Mouse (Mus musculus): Measurements from ENCODE around the gene Gm47791. TPM values are rescaled to one million over a fixed set of nuclear protein-coding genes. Genes with fewer than 3 reads are reported as not detected.
A peak's percentile ranks its signal among the peaks of the same experiment; 100 is the strongest.

Gm47791 gene
- polyA plus RNA-seq, 1 experiment from 2014 or later = not detected

DNA sequence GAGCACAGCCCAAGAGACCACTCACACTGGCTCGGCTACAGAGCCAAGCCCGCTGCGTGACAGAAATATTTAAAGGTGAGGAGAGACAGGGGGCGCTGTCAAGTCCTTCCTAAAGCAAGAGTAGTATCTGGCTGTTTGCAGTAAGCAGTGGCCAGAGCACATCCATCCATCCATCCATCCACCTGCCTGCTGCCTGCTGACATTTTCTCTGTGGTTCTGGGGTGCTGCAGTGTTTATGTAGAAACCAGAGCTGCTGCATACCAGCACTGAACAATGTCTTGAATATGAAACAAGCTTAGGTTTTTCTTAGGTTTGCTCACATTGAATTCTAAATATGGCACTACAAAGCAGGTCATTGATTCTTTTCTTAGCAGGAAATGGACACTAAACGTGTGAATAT is 2.2 kb upstream of the Gm47791 start:
- Histone ChIP-seq H3K9me3 (ENCODE audit: control insufficient read depth, low read length) (no peaks in the 10 kb centered on the region), H3K36me3 (ENCODE audit: control insufficient read depth, insufficient read depth, low read length) (no peaks in the 10 kb centered on the region), H3K27ac (ENCODE audit: low read depth, low read length) (no peak overlapping the region), H3K4me2 (replicated peaks; ENCODE audit: low read depth, low read length) (no peak overlapping the region), H3K27me3 (ENCODE audit: control insufficient read depth, insufficient read depth, low read length) (no peaks in the 10 kb centered on the region), H3K4me3 (ENCODE audit: low read length) (no peak overlapping the region), H3K9ac (ENCODE audit: low read depth, low read length) (no peak overlapping the region), H3K4me1 (ENCODE audit: control insufficient read depth, insufficient read depth, low read length) (no peaks in the 10 kb centered on the region)
- ATAC-seq (ENCODE audit: low FRiP score, low TSS enrichment) = no peak
- WGBS = 76% methylated on average over 5 of the region's 5 CpGs

DNA sequence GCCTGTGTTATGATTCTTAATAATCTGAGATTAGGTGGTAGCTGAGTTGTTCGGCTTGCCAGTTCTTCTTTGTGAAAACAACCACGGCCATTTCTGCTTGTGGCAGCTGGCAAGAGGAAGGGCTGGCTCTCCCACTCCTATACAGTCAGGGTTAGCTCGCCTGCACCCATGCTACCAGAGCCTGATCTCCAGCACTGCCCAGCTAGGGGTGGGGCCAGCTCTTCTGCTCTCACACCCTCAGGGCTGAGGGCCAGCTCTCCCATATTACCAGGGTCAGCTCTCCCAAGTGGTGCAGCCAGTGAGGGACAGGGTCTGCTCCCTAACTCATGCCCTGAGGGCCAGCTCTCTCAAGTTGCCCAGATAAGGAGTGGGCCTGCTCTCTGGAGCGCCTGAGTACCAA is 1.4 kb upstream of the Gm47791 start:
- ATAC-seq (ENCODE audit: low FRiP score, low TSS enrichment) = 0 out of 2 replicates have a peak, but pooled peaks have one; percentile 57
- H3K4me2 ChIP-seq (replicated peaks; ENCODE audit: low read depth, low read length) = no peak overlapping the region
- H3K27ac ChIP-seq (ENCODE audit: low read depth, low read length) = no peak overlapping the region
- WGBS = 86% methylated on average over 4 of the region's 4 CpGs
- no peaks in the 10 kb centered on the region for H3K36me3 ChIP-seq (ENCODE audit: control insufficient read depth, insufficient read depth, low read length)
- H3K27me3 ChIP-seq (ENCODE audit: control insufficient read depth, insufficient read depth, low read length) = no peaks in the 10 kb centered on the region
- no peak overlapping the region for H3K4me3 ChIP-seq (ENCODE audit: low read length)
- no peak overlapping the region for H3K9ac ChIP-seq (ENCODE audit: low read depth, low read length)
- no peaks in the 10 kb centered on the region for H3K9me3 ChIP-seq (ENCODE audit: control insufficient read depth, low read length)
- H3K4me1 ChIP-seq (ENCODE audit: control insufficient read depth, insufficient read depth, low read length) = no peaks in the 10 kb centered on the region

DNA sequence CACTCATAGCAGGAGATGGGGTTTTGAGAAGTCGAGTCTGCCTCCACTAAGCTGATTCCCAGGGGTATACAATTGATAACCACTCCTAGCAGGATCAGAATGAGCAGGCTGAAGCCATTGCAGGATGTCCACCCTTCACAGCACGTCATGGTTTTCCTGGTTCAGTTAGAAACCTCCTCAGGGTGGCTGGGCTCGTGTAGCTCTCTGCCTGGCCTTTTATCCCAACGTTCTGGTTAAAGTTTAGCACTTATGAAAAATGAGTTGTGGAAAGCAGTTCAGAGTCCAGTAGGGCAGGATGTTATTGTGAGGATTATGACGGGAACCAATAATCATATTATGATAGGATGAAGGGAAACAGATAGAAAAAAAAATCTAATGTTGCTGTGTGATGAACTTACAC is 2.8 kb downstream of the Gm47791 start, which contains the start of gene Tm4sf20:
TSS of gene Tm4sf20 (minus strand) at position 193 of the 400 bp plus-strand sequence.
- H3K36me3 ChIP-seq (ENCODE audit: control insufficient read depth, insufficient read depth, low read length) = no peaks in the 10 kb centered on the region
- 57% methylated on average over 5 of the region's 5 CpGs for WGBS
- ATAC-seq (ENCODE audit: low FRiP score, low TSS enrichment) = no peak
- 0 out of 2 replicates have a peak within 1 kb of the TSS, but pooled peaks have one; percentile 8 for H3K4me2 ChIP-seq (replicated peaks; ENCODE audit: low read depth, low read length)
- no peak within 1 kb of the TSS for H3K4me3 ChIP-seq (ENCODE audit: low read length)
- no peak within 1 kb of the TSS for H3K9ac ChIP-seq (ENCODE audit: low read depth, low read length)
- H3K9me3 ChIP-seq (ENCODE audit: control insufficient read depth, low read length) = no peaks in the 10 kb centered on the region
- no peak within 1 kb of the TSS; the same call in 1 of the 2 replicates for H3K27ac ChIP-seq (ENCODE audit: low read depth, low read length)
- no peaks in the 10 kb centered on the region for H3K27me3 ChIP-seq (ENCODE audit: control insufficient read depth, insufficient read depth, low read length)
- no peaks in the 10 kb centered on the region for H3K4me1 ChIP-seq (ENCODE audit: control insufficient read depth, insufficient read depth, low read length)

DNA sequence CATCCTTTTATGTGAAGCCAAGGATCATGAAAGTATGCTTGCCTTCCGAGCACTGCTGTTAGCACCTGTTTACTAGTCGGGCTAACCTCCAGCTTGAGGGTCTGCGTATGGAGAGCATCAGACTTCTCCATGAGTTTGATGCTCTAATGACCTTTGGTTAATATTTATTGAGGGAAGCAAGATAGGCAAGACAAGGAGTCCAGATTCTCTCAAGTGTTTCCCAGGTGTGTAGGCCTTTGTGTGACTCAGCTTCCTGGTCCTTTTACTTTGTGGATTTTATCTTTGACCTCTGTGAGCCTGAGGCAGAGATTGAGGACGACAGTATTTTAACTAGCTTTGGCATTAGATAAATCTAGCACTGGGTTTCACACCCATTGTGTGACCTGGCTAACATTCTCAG is 4.4 kb downstream of the Gm47791 start:
- Histone ChIP-seq H3K9ac (ENCODE audit: low read depth, low read length) (no peak overlapping the region), H3K27ac (ENCODE audit: low read depth, low read length) (peak overlapping the region; percentile 17; the same call in 1 of the 2 replicates), H3K4me3 (ENCODE audit: low read length) (no peak overlapping the region), H3K4me1 (ENCODE audit: control insufficient read depth, insufficient read depth, low read length) (no peaks in the 10 kb centered on the region), H3K27me3 (ENCODE audit: control insufficient read depth, insufficient read depth, low read length) (no peaks in the 10 kb centered on the region), H3K36me3 (ENCODE audit: control insufficient read depth, insufficient read depth, low read length) (peaks cover 5% of the 10 kb centered on the region; the same call in 1 of the 2 replicates), H3K4me2 (replicated peaks; ENCODE audit: low read depth, low read length) (no peak overlapping the region), H3K9me3 (ENCODE audit: control insufficient read depth, low read length) (no peaks in the 10 kb centered on the region)
- 54% methylated on average over 4 of the region's 4 CpGs for whole genome bisulfite sequencing
- ATAC-seq (ENCODE audit: low FRiP score, low TSS enrichment) = peak; percentile 43; the same call in 1 of the 2 replicates

DNA sequence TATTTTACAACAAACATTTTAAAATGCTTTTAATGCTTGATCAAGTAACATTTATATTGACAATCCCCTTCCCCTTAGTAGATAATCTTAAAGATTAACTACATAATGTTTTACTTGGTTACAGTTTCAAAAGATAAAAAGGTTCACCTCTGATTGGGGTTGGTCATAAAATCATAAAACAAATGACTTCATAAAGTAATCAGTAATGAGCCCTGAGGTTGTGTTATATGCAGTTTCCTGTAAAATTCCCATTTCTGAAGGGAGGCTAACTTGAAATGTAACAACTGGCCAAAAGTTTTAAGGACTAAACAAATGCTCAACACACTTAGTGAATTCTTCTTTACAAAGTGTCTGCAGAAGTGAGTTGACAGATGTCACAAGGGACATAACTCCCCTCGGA is 4.8 kb downstream of the Gm47791 start:
- Histone ChIP-seq H3K27me3 (ENCODE audit: control insufficient read depth, insufficient read depth, low read length) (no peaks in the 10 kb centered on the region), H3K27ac (ENCODE audit: low read depth, low read length) (peak overlapping the region; percentile 17; the same call in 1 of the 2 replicates), H3K9ac (ENCODE audit: low read depth, low read length) (no peak overlapping the region), H3K9me3 (ENCODE audit: control insufficient read depth, low read length) (no peaks in the 10 kb centered on the region), H3K4me2 (replicated peaks; ENCODE audit: low read depth, low read length) (no peak overlapping the region), H3K4me1 (ENCODE audit: control insufficient read depth, insufficient read depth, low read length) (no peaks in the 10 kb centered on the region), H3K36me3 (ENCODE audit: control insufficient read depth, insufficient read depth, low read length) (peaks cover 5% of the 10 kb centered on the region; the same call in 1 of the 2 replicates), H3K4me3 (ENCODE audit: low read length) (no peak overlapping the region)
- ATAC-seq (ENCODE audit: low FRiP score, low TSS enrichment) = no peak
- 38% methylated on average over 1 of the region's 1 CpGs for WGBS

DNA sequence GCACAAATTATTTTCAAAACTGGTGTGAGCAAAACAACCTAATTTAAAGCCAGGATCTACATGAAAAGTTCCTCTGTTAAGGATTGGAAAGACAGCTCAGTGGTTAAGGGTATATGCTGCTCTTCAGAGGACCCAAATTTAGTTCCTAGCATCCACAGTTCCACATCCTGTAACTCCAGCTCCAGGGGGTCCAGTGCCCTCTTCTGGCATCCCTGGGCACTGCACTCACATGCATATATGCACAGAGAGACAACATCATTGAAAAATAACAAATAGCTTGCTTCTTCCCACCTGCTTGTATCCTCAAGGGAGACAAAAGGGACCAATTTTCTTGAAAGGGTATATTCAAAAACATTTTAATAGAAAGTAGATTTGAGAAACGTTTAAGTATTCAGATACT is 8.8 kb downstream of the Gm47791 start:
- H3K4me2 ChIP-seq (replicated peaks; ENCODE audit: low read depth, low read length) = no peak overlapping the region
- no peaks in the 10 kb centered on the region for H3K9me3 ChIP-seq (ENCODE audit: control insufficient read depth, low read length)
- no peak overlapping the region for H3K4me3 ChIP-seq (ENCODE audit: low read length)
- no peaks in the 10 kb centered on the region for H3K4me1 ChIP-seq (ENCODE audit: control insufficient read depth, insufficient read depth, low read length)
- peaks cover 5% of the 10 kb centered on the region; the same call in 1 of the 2 replicates for H3K36me3 ChIP-seq (ENCODE audit: control insufficient read depth, insufficient read depth, low read length)
- no peak overlapping the region for H3K9ac ChIP-seq (ENCODE audit: low read depth, low read length)
- no peaks in the 10 kb centered on the region for H3K27me3 ChIP-seq (ENCODE audit: control insufficient read depth, insufficient read depth, low read length)
- H3K27ac ChIP-seq (ENCODE audit: low read depth, low read length) = no peak overlapping the region
- WGBS = 91% methylated on average over 1 of the region's 1 CpGs
- no peak for ATAC-seq (ENCODE audit: low FRiP score, low TSS enrichment)

DNA sequence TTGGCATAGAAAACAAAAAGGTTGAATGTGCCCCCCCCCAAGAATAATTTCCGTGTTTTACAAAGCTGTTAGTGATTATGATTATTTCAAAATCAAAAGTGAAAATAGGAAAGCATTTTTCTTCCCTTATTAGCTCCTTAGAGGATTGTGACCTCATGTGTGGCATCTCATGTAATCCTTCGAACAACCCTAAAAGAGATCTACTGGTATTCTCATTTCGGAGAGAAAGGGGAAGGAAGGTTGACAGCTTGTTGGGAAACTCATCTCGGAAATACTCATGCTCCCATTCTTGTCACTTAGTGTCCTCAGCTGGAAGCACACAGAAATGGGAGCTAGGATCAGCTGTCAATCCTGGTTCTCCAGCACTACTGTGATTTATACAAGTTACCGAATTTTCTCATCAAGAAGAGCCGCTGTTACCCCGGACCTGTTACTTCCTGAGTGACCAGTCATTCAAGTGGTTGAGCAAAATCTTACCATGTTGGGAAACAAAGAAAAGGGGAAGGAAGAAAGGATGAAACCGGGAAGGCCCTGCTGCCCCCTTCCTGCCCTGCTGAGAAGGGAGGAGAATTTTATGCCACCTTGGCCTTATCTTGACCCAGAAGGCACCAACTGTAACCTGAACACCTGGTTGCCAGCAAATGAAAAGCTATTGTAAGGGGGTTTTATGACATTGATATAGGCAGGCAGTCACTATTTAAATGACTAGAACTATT is 9.4 kb downstream of the Gm47791 start:
- Histone ChIP-seq H3K4me1 (ENCODE audit: control insufficient read depth, insufficient read depth, low read length) (no peaks in the 10 kb centered on the region), H3K4me2 (replicated peaks; ENCODE audit: low read depth, low read length) (no peak overlapping the region), H3K36me3 (ENCODE audit: control insufficient read depth, insufficient read depth, low read length) (peaks cover 5% of the 10 kb centered on the region; the same call in 1 of the 2 replicates), H3K9ac (ENCODE audit: low read depth, low read length) (no peak overlapping the region), H3K27ac (ENCODE audit: low read depth, low read length) (no peak overlapping the region), H3K4me3 (ENCODE audit: low read length) (no peak overlapping the region), H3K27me3 (ENCODE audit: control insufficient read depth, insufficient read depth, low read length) (no peaks in the 10 kb centered on the region), H3K9me3 (ENCODE audit: control insufficient read depth, low read length) (no peaks in the 10 kb centered on the region)
- 88% methylated on average over 8 of the region's 8 CpGs for WGBS
- no peak for ATAC-seq (ENCODE audit: low FRiP score, low TSS enrichment)

DNA sequence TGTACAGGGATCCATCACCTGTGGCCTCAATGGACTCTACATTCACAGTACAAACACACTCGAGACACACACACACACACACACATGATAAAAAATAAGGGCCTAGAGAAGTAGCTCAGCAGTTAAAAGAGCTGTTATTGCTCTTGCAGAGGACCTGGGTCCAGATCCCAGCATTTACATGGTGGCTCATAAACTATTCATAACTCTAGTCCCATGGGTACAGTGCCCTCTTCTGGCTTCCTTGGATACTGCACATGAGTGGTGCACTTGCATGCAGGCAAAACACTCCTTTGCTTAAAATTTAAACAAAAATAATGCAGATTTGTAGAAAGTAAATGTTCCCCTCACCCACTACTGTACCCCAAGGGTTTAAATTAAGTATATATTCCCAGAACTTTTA is 11.5 kb downstream of the Gm47791 start:
- Histone ChIP-seq H3K4me1 (ENCODE audit: control insufficient read depth, insufficient read depth, low read length) (no peaks in the 10 kb centered on the region), H3K27ac (ENCODE audit: low read depth, low read length) (no peak overlapping the region), H3K4me2 (replicated peaks; ENCODE audit: low read depth, low read length) (no peak overlapping the region), H3K36me3 (ENCODE audit: control insufficient read depth, insufficient read depth, low read length) (peaks cover 20% of the 10 kb centered on the region), H3K9me3 (ENCODE audit: control insufficient read depth, low read length) (no peaks in the 10 kb centered on the region), H3K4me3 (ENCODE audit: low read length) (no peak overlapping the region), H3K9ac (ENCODE audit: low read depth, low read length) (no peak overlapping the region), H3K27me3 (ENCODE audit: control insufficient read depth, insufficient read depth, low read length) (no peaks in the 10 kb centered on the region)
- WGBS = 96% methylated on average over 1 of the region's 1 CpGs
- ATAC-seq (ENCODE audit: low FRiP score, low TSS enrichment) = no peak

DNA sequence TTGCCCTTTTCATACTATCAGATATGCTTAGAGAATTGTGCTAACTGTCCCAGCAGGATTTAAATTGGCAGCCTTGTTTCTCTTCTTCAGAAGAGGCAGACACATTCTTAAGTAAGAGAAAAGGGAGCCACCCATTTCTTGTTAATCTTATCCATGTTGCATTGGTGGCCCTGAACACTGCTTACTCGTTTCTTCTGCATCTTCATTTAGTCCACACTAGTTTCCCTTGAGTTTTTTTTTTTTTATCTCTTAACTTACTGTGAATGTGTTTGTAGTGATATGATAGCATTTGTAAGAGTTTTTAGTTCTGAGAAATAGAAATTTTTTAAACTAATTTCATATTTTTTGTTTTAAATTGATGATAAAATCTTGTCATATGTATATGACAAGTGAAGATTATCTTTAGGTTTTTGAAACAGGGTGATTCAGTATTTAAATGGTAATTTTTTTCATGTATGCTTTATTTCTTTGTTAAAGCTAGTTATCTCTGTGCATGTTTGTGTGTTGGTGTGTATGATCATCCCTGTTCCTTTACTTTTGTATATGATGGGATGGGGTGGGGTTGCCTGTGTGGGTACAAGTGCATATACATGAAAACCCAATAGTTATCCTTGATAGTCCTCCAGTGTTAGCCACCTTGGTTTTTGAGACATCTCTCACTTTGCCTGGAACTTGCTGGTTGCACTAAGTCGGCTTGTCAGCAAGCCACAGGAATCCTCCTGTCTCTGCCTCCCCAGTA is 23.2 kb downstream of the Gm47791 start:
- no peak overlapping the region for H3K9ac ChIP-seq (ENCODE audit: low read depth, low read length)
- ATAC-seq (ENCODE audit: low FRiP score, low TSS enrichment) = no peak
- no peak overlapping the region for H3K27ac ChIP-seq (ENCODE audit: low read depth, low read length)
- no peaks in the 10 kb centered on the region for H3K9me3 ChIP-seq (ENCODE audit: control insufficient read depth, low read length)
- H3K4me3 ChIP-seq (ENCODE audit: low read length) = no peak overlapping the region
- WGBS = 84% methylated on average over 2 of the region's 2 CpGs
- H3K4me1 ChIP-seq (ENCODE audit: control insufficient read depth, insufficient read depth, low read length) = 0 out of 2 replicates have a peak, but pooled peaks cover 3% of the 10 kb centered on the region
- H3K4me2 ChIP-seq (replicated peaks; ENCODE audit: low read depth, low read length) = no peak overlapping the region
- H3K27me3 ChIP-seq (ENCODE audit: control insufficient read depth, insufficient read depth, low read length) = no peaks in the 10 kb centered on the region
- peaks cover 29% of the 10 kb centered on the region; the same call in 1 of the 2 replicates for H3K36me3 ChIP-seq (ENCODE audit: control insufficient read depth, insufficient read depth, low read length)

Measured in kidney, embryonic 14.5 days (tissue).